Mouse (Mus musculus): ENCODE results near the gene Tbx5.
"Not testable (repeated sequence)": the region's sequence is repeated elsewhere in the genome, so short reads cannot be mapped to it uniquely, and the experiment has no call there.

Gene Tbx5

GRCm38 (mm10) chr5:119842701-119843393 is 10.4 kb downstream of the Tbx5 start:
- no peak for DNase-seq (ENCODE audit: low spot score)

GRCm38 (mm10) chr5:119843394-119843777 is 10.9 kb downstream of the Tbx5 start:
- DNase-seq (ENCODE audit: low spot score): no peak

GRCm38 (mm10) chr5:119844366-119844765 is 11.9 kb downstream of the Tbx5 start:
- no peak for DNase-seq (ENCODE audit: low spot score)

GRCm38 (mm10) chr5:119844994-119845393 is 12.5 kb downstream of the Tbx5 start:
- no peak for DNase-seq (ENCODE audit: low spot score)

- no peak for DNase-seq (ENCODE audit: low spot score)
Measured at GRCm38 (mm10) chr5:119857052-119857451, 24.6 kb downstream of the Tbx5 start.

- no peak for DNase-seq (ENCODE audit: low spot score)
Measured at GRCm38 (mm10) chr5:119861301-119861700, 28.8 kb downstream of the Tbx5 start.

GRCm38 (mm10) chr5:119862431-119862830 is 30.0 kb downstream of the Tbx5 start:
- no peak for DNase-seq (ENCODE audit: low spot score)

GRCm38 (mm10) chr5:119866277-119867235 is 34.1 kb downstream of the Tbx5 start:
- no peak for DNase-seq (ENCODE audit: low spot score)

GRCm38 (mm10) chr5:119867986-119868385 is 35.5 kb downstream of the Tbx5 start:
- DNase-seq (ENCODE audit: low spot score): no peak

- DNase-seq (ENCODE audit: low spot score): no peak
Measured at GRCm38 (mm10) chr5:119875421-119875820, 43.0 kb downstream of the Tbx5 start.

- DNase-seq (ENCODE audit: low spot score): no peak
Measured at GRCm38 (mm10) chr5:119877185-119877584, 44.7 kb downstream of the Tbx5 start.

- DNase-seq (ENCODE audit: low spot score): no peak
Measured at GRCm38 (mm10) chr5:119885595-119885994, 53.1 kb downstream of the Tbx5 start.

- no peak for DNase-seq (ENCODE audit: low spot score)
Measured at GRCm38 (mm10) chr5:119887381-119887780, 54.9 kb downstream of the Tbx5 start.

- no peak for DNase-seq (ENCODE audit: low spot score)
Measured at GRCm38 (mm10) chr5:119891960-119892359, 59.5 kb downstream of the Tbx5 start.

- DNase-seq (ENCODE audit: low spot score): no peak
Measured at GRCm38 (mm10) chr5:119893060-119893459, 60.6 kb downstream of the Tbx5 start.

GRCm38 (mm10) chr5:119896605-119897004 is 64.1 kb downstream of the Tbx5 start:
- DNase-seq (ENCODE audit: low spot score): no peak

GRCm38 (mm10) chr5:119916551-119917171 is 84.2 kb downstream of the Tbx5 start:
- peak; percentile 26 for DNase-seq (ENCODE audit: low spot score)

- DNase-seq (ENCODE audit: low spot score): not testable (repeated sequence)
Measured at GRCm38 (mm10) chr5:119918381-119918780, 85.9 kb downstream of the Tbx5 start.

GRCm38 (mm10) chr5:119920941-119921340 is 88.5 kb downstream of the Tbx5 start:
- no peak for DNase-seq (ENCODE audit: low spot score)

- DNase-seq (ENCODE audit: low spot score): no peak
Measured at GRCm38 (mm10) chr5:119922229-119922628, 89.8 kb downstream of the Tbx5 start.
